Mouse (Mus musculus): ENCODE data around the gene Fam217a. TPM values are rescaled to one million over a fixed set of nuclear protein-coding genes. Genes with fewer than 3 reads are reported as not detected.
"Not testable (repeated sequence)": the region's sequence is repeated elsewhere in the genome, so short reads cannot be mapped to it uniquely, and the experiment has no call there.

Gene Fam217a
- 0.16 and 0.18 TPM in 2 replicates for polyA plus RNA-seq (2015; fragmentation: Nextera tagmentation; extraction: Ambion mirVana)

- Histone ChIP-seq H3K36me3 (ENCODE audit: control insufficient read depth, insufficient read depth) (no peaks in the 10 kb centered on the region), H3K9me3 (replicated peaks; ENCODE audit: control insufficient read depth, low read length) (no peaks in the 10 kb centered on the region), H3K9ac (ENCODE audit: low read depth, low read length) (no peak within 1 kb of the TSS), H3K4me3 (ENCODE audit: low read depth, low read length) (no peak within 1 kb of the TSS), H3K27me3 (ENCODE audit: control insufficient read depth, insufficient read depth, low read depth, low read length) (no peaks in the 10 kb centered on the region), H3K4me1 (ENCODE audit: control insufficient read depth, low read depth, low read length) (no peaks in the 10 kb centered on the region), H3K4me2 (ENCODE audit: low read depth, low read length) (no peak within 1 kb of the TSS), H3K27ac (ENCODE audit: low read length) (no peak within 1 kb of the TSS)
- no peak for ATAC-seq (ENCODE audit: low read depth)
- 55% methylated on average over 4 of the region's 4 CpGs for WGBS (ENCODE audit: insufficient replicate concordance)
Observed at GRCm38 (mm10) chr13:34924210-34924609, at the start of gene Fam217a, which contains the start of gene 4933417A18Rik. Gene Fam217a (minus strand): TSS chr13:34924310. Gene 4933417A18Rik (plus strand): TSS chr13:34924409.

- Histone ChIP-seq H3K27ac (ENCODE audit: low read length) (no peak overlapping the region), H3K4me1 (ENCODE audit: control insufficient read depth, low read depth, low read length) (no peaks in the 10 kb centered on the region), H3K36me3 (ENCODE audit: control insufficient read depth, insufficient read depth) (peaks cover 8% of the 10 kb centered on the region), H3K4me2 (ENCODE audit: low read depth, low read length) (no peak overlapping the region), H3K27me3 (ENCODE audit: control insufficient read depth, insufficient read depth, low read depth, low read length) (no peaks in the 10 kb centered on the region), H3K9ac (ENCODE audit: low read depth, low read length) (no peak overlapping the region), H3K4me3 (ENCODE audit: low read depth, low read length) (no peak overlapping the region), H3K9me3 (replicated peaks; ENCODE audit: control insufficient read depth, low read length) (no peaks in the 10 kb centered on the region)
- 17% methylated on average over 1 of the region's 1 CpGs for WGBS (ENCODE audit: insufficient replicate concordance)
- ATAC-seq (ENCODE audit: low read depth): no peak
Observed at GRCm38 (mm10) chr13:34973770-34974169, 49.7 kb upstream of the Fam217a start.

- H3K9me3 ChIP-seq (replicated peaks; ENCODE audit: control insufficient read depth, low read length): no peaks in the 10 kb centered on the region
- H3K4me2 ChIP-seq (ENCODE audit: low read depth, low read length): no peak overlapping the region
- H3K27ac ChIP-seq (ENCODE audit: low read length): no peak overlapping the region
- no peak overlapping the region for H3K9ac ChIP-seq (ENCODE audit: low read depth, low read length)
- no peaks in the 10 kb centered on the region for H3K27me3 ChIP-seq (ENCODE audit: control insufficient read depth, insufficient read depth, low read depth, low read length)
- peaks cover 7% of the 10 kb centered on the region for H3K36me3 ChIP-seq (ENCODE audit: control insufficient read depth, insufficient read depth)
- H3K4me3 ChIP-seq (ENCODE audit: low read depth, low read length): no peak overlapping the region
- no peak for ATAC-seq (ENCODE audit: low read depth)
- 0% methylated on average over 1 of the region's 1 CpGs for WGBS (ENCODE audit: insufficient replicate concordance)
- H3K4me1 ChIP-seq (ENCODE audit: control insufficient read depth, low read depth, low read length): no peaks in the 10 kb centered on the region
Observed at GRCm38 (mm10) chr13:34973149-34973548, 49.0 kb upstream of the Fam217a start.

GRCm38 (mm10) chr13:34972456-34972855, 48.3 kb upstream of the Fam217a start:
- H3K36me3 ChIP-seq (ENCODE audit: control insufficient read depth, insufficient read depth); ATAC-seq (ENCODE audit: low read depth); H3K9ac ChIP-seq (ENCODE audit: low read depth, low read length); H3K27ac ChIP-seq (ENCODE audit: low read length); H3K4me1 ChIP-seq (ENCODE audit: control insufficient read depth, low read depth, low read length); H3K4me3 ChIP-seq (ENCODE audit: low read depth, low read length); H3K4me2 ChIP-seq (ENCODE audit: low read depth, low read length); H3K9me3 ChIP-seq (replicated peaks; ENCODE audit: control insufficient read depth, low read length); H3K27me3 ChIP-seq (ENCODE audit: control insufficient read depth, insufficient read depth, low read depth, low read length): not testable (repeated sequence)

- H3K4me3 ChIP-seq (ENCODE audit: low read depth, low read length); H3K36me3 ChIP-seq (ENCODE audit: control insufficient read depth, insufficient read depth); H3K4me1 ChIP-seq (ENCODE audit: control insufficient read depth, low read depth, low read length); H3K4me2 ChIP-seq (ENCODE audit: low read depth, low read length); ATAC-seq (ENCODE audit: low read depth); H3K9ac ChIP-seq (ENCODE audit: low read depth, low read length); H3K9me3 ChIP-seq (replicated peaks; ENCODE audit: control insufficient read depth, low read length); H3K27ac ChIP-seq (ENCODE audit: low read length): not testable (repeated sequence)
- peaks cover 24% of the 10 kb centered on the region for H3K27me3 ChIP-seq (ENCODE audit: control insufficient read depth, insufficient read depth, low read depth, low read length)
- 68% methylated on average over 9 of the region's 9 CpGs for WGBS (ENCODE audit: insufficient replicate concordance)
Observed at GRCm38 (mm10) chr13:34965647-34966046, 41.5 kb upstream of the Fam217a start.

- 9% methylated on average over 5 of the region's 5 CpGs for WGBS (ENCODE audit: insufficient replicate concordance)
- no peak overlapping the region for H3K4me3 ChIP-seq (ENCODE audit: low read depth, low read length)
- ATAC-seq (ENCODE audit: low read depth): no peak
- H3K4me1 ChIP-seq (ENCODE audit: control insufficient read depth, low read depth, low read length): no peaks in the 10 kb centered on the region; the same call in 1 of the 2 replicates
- H3K9ac ChIP-seq (ENCODE audit: low read depth, low read length): no peak overlapping the region
- no peaks in the 10 kb centered on the region for H3K36me3 ChIP-seq (ENCODE audit: control insufficient read depth, insufficient read depth)
- 0 out of 2 replicates have a peak overlapping the region, but pooled peaks have one; percentile 58 for H3K4me2 ChIP-seq (ENCODE audit: low read depth, low read length)
- peaks cover 24% of the 10 kb centered on the region for H3K27me3 ChIP-seq (ENCODE audit: control insufficient read depth, insufficient read depth, low read depth, low read length)
- H3K9me3 ChIP-seq (replicated peaks; ENCODE audit: control insufficient read depth, low read length): no peaks in the 10 kb centered on the region
- H3K27ac ChIP-seq (ENCODE audit: low read length): no peak overlapping the region
Observed at GRCm38 (mm10) chr13:34964866-34965265, 40.8 kb upstream of the Fam217a start.

- WGBS (ENCODE audit: insufficient replicate concordance): 2% methylated on average over 14 of the region's 14 CpGs
- no peak for ATAC-seq (ENCODE audit: low read depth)
- H3K4me3 ChIP-seq (ENCODE audit: low read depth, low read length): peak overlapping the region; percentile 50
- H3K27ac ChIP-seq (ENCODE audit: low read length): no peak overlapping the region
- H3K4me2 ChIP-seq (ENCODE audit: low read depth, low read length): peak overlapping the region; percentile 58
- no peak overlapping the region for H3K9ac ChIP-seq (ENCODE audit: low read depth, low read length)
- no peaks in the 10 kb centered on the region for H3K36me3 ChIP-seq (ENCODE audit: control insufficient read depth, insufficient read depth)
- H3K27me3 ChIP-seq (ENCODE audit: control insufficient read depth, insufficient read depth, low read depth, low read length): peaks cover 24% of the 10 kb centered on the region
- H3K9me3 ChIP-seq (replicated peaks; ENCODE audit: control insufficient read depth, low read length): no peaks in the 10 kb centered on the region
- no peaks in the 10 kb centered on the region; the same call in 1 of the 2 replicates for H3K4me1 ChIP-seq (ENCODE audit: control insufficient read depth, low read depth, low read length)
Observed at GRCm38 (mm10) chr13:34964419-34964818, 40.3 kb upstream of the Fam217a start.

- no peak within 1 kb of the TSS for H3K9ac ChIP-seq (ENCODE audit: low read depth, low read length)
- WGBS (ENCODE audit: insufficient replicate concordance): 4% methylated on average over 32 of the region's 32 CpGs
- ATAC-seq (ENCODE audit: low read depth): 0 out of 2 replicates have a peak, but pooled peaks have one; percentile 27
Observed at GRCm38 (mm10) chr13:34963511-34964397, 39.6 kb upstream of the Fam217a start, which contains the start of gene Eci3. Gene Eci3 (minus strand): TSS chr13:34963810.

More at GRCm38 (mm10) chr13:34963511-34964397, 39.6 kb upstream of the Fam217a start, which contains the start of gene Eci3:
- Histone ChIP-seq H3K9me3 (replicated peaks; ENCODE audit: control insufficient read depth, low read length) (no peaks in the 10 kb centered on the region), H3K27ac (ENCODE audit: low read length) (no peak within 1 kb of the TSS), H3K4me3 (ENCODE audit: low read depth, low read length) (peak within 1 kb of the TSS; percentile 50), H3K4me2 (ENCODE audit: low read depth, low read length) (peak within 1 kb of the TSS; percentile 58), H3K27me3 (ENCODE audit: control insufficient read depth, insufficient read depth, low read depth, low read length) (peaks cover 24% of the 10 kb centered on the region), H3K36me3 (ENCODE audit: control insufficient read depth, insufficient read depth) (no peaks in the 10 kb centered on the region), H3K4me1 (ENCODE audit: control insufficient read depth, low read depth, low read length) (no peaks in the 10 kb centered on the region; the same call in 1 of the 2 replicates)
